Mouse (Mus musculus): ENCODE measurements at regions not wholly inside any gene's neighbourhood (a gene's known extent, or its start where the extent isn't known, plus 50 kb on each side); places are given as distances from the start of the nearest gene placed in this dataset.

DNA sequence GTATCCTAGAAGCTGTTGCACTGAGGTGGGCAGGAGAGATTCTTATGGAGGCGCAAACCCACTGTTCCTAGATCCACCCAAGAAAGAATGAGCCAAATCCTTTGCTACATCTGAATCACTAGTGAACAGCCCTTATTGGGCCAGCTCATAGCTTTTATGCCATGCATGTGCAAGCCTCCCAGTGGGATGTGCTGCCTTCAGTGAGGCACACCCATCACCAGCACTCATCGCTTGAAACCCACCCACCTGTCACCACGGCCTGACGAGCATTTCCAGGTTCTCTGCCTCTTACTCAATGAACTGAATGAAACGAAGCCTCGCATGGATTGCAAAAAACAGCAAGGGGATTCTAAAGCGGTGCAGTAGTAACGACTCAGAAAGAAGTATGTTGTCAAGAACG lies 98.3 kb upstream of the Zmiz1 start:
- no peak for TF ChIP-seq CTCF (IDR thresholded peaks at IDR 0.05; ENCODE audit: borderline replicate concordance, extremely low read depth, insufficient read depth, insufficient read length)
- TF ChIP-seq POLR2A (IDR thresholded peaks at IDR 0.05; ENCODE audit: borderline replicate concordance, extremely low read depth, insufficient read depth, insufficient read length, poor library complexity, severe bottlenecking) = no peak

All from brain, embryonic 14.5 days (tissue).